Mouse (Mus musculus) CD4-positive naive resting alpha-beta T cell, adult 57 days (primary cell): ENCODE data around the gene Tspan1. TPM values are rescaled to one million over a fixed set of nuclear protein-coding genes. Genes with fewer than 3 reads are reported as not detected.

Experiments
- total RNA-seq: library from RNA; stranded (reverse); gene quantifications from one replicate; pipeline ENCODE4 v1.2.4, GENCODE M21; 2023

The Tspan1 gene
- not detected for total RNA-seq

GRCm38 (mm10) chr4:116167404-116167803 lies at the start of gene Tspan1:
Gene Tspan1 (minus strand): TSS chr4:116167601.

GRCm38 (mm10) chr4:116173072-116173471 lies 5.7 kb upstream of the Tspan1 start, which contains the start of the genes 1700042G07Rik and Gm49337:
Gene 1700042G07Rik (plus strand): TSS chr4:116173372.
Gene Gm49337 (plus strand): TSS chr4:116173384.

GRCm38 (mm10) chr4:116151238-116151637 lies 16.2 kb downstream of the Tspan1 start, which contains the start of gene Lurap1:
Gene Lurap1 (minus strand): TSS chr4:116151338.

GRCm38 (mm10) chr4:116123602-116124519 lies 43.5 kb downstream of the Tspan1 start, which contains the start of the genes Rad54l and Pomgnt1:
Gene Rad54l (minus strand): TSS chr4:116123690.
Gene Pomgnt1 (plus strand): TSS chr4:116123840.

Other genes starting within 250 kb of the Tspan1 start
- gene Dmbx1, start 227.7 kb downstream of the Tspan1 start, total RNA-seq, result not detected
- gene Faah, start 149.7 kb downstream of the Tspan1 start, total RNA-seq, result 160 TPM
- gene Nsun4, start 113.7 kb downstream of the Tspan1 start, total RNA-seq, result 47.1 TPM
- gene Uqcrh, start 92.5 kb downstream of the Tspan1 start, total RNA-seq, result 324 TPM
- 24.2 TPM for gene Lrrc41, start 92.3 kb downstream of the Tspan1 start, total RNA-seq
- 1.4 TPM for gene Rad54l, start 43.9 kb downstream of the Tspan1 start, total RNA-seq
- gene Pomgnt1, start 43.8 kb downstream of the Tspan1 start, total RNA-seq, result 31.6 TPM
- gene Lurap1, start 16.3 kb downstream of the Tspan1 start, total RNA-seq, result 0.50 TPM
- gene 1700042G07Rik, start 5.8 kb upstream of the Tspan1 start, total RNA-seq, result not detected
- not detected for gene Gm49337, start 5.8 kb upstream of the Tspan1 start, total RNA-seq
- gene Pik3r3, start 54.0 kb upstream of the Tspan1 start, total RNA-seq, result 3.6 TPM